Mouse (Mus musculus): ENCODE measurements at regions not wholly inside any gene's neighbourhood (a gene's known extent, or its start where the extent isn't known, plus 50 kb on each side); places are given as distances from the start of the nearest gene placed in this dataset.

DNA sequence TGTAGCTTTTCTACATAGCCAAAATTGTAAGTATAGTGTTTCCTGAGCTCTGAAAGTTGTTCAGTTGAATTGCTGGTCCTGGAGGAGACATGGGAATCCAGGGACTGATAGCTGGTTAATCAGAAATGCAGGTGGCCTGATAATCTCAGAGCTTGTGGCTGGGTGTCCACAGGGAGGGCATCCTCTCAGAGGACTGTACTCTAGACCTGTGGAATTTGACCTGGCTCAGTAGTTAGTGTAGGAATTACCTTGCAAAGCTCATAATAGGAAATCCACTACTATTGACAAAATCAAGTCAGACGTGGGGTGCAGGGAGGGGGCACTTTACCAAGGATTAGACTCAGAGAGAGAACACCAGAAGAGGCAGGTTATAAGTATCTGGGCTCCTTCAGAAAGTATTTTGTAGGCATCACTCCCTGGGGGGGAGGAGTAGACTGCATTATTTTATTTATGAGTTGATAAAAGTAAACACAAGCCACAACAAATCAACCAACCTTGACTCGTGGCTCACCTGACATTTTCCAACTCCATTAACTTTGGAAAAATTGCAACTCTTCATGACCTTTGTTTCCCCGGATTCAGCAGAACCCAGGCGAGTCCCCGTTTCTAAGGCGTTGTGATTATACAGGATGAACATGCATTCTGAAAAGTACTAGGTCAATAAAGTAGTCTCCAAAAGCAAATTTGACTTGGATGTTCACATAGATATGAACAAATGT is 357.9 kb upstream of the Ddhd1 start:
- TF ChIP-seq CTCF (IDR thresholded peaks at IDR 0.05; ENCODE audit: control insufficient read depth, insufficient read depth, insufficient read length): no peak
- TF ChIP-seq USF1 (IDR thresholded peaks at IDR 0.05; ENCODE audit: low read depth): no peak
